Mouse (Mus musculus) bone marrow macrophage, adult 2 months (primary cell): Measurements from ENCODE around the gene Slc39a8.

ENCODE experiments used
- CTCF ChIP-seq: IDR thresholded peaks from 2 replicates; pipeline ENCODE4 v1.5.1; 2012; ENCODE audit warnings: low read depth, mild to moderate bottlenecking, low read length, moderate library complexity
- POLR2A ChIP-seq: IDR thresholded peaks from 2 replicates; pipeline ENCODE4 v1.6.1; 2012; ENCODE audit warnings: mild to moderate bottlenecking, low read depth, low read length, borderline replicate concordance

DNA sequence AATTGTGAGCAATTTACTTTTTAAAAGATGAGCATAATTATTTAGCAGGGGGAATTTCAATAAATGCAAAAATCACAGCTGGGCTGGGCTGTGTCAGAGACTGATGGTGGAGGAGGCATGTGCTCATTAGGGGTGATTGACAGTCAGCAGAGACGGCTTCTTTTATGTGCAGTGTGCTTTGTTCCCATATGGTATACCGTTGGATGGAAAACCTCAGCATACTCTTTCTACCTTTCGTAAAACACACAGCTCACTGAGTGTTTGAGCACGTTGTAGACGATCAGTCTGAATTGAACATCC is 62.7 kb downstream of the Slc39a8 start:
- no peak for TF ChIP-seq CTCF
- no peak for TF ChIP-seq POLR2A
